Mouse (Mus musculus) embryo, embryonic 10 days (tissue): ENCODE results near the gene Poglut1.
A peak's percentile ranks its signal among the peaks of the same experiment; 100 is the strongest.

ENCODE experiments used
- DNase-seq: peaks from one replicate; pipeline ENCODE4 v3.0.0-alpha.2; 2015; ENCODE audit warnings: low spot score

Poglut1 gene

GRCm38 (mm10) chr16:38549479-38550396 lies at the start of gene Poglut1:
Gene Poglut1 (minus strand): TSS chr16:38550258.
- DNase-seq, result peak; percentile 86

GRCm38 (mm10) chr16:38598986-38599680 lies 49.1 kb upstream of the Poglut1 start:
- DNase-seq, result no peak

- no peak for DNase-seq
These were observed 46.6 kb upstream of the Poglut1 start for GRCm38 (mm10) chr16:38596651-38597050.

GRCm38 (mm10) chr16:38596099-38596498 lies 46.0 kb upstream of the Poglut1 start:
- DNase-seq, result no peak

GRCm38 (mm10) chr16:38594435-38594834 lies 44.4 kb upstream of the Poglut1 start:
- no peak for DNase-seq

GRCm38 (mm10) chr16:38592946-38593345 lies 42.9 kb upstream of the Poglut1 start:
- DNase-seq, result no peak

- DNase-seq, result no peak
These were observed 42.1 kb upstream of the Poglut1 start for GRCm38 (mm10) chr16:38592026-38592678.

GRCm38 (mm10) chr16:38591506-38591905 lies 41.4 kb upstream of the Poglut1 start:
- DNase-seq, result no peak

- DNase-seq, result no peak
These were observed 37.5 kb upstream of the Poglut1 start for GRCm38 (mm10) chr16:38587572-38587971.

- no peak for DNase-seq
These were observed 37.1 kb upstream of the Poglut1 start for GRCm38 (mm10) chr16:38587163-38587562.

GRCm38 (mm10) chr16:38585186-38585585 lies 35.1 kb upstream of the Poglut1 start:
- DNase-seq, result no peak

GRCm38 (mm10) chr16:38584761-38585160 lies 34.7 kb upstream of the Poglut1 start:
- no peak for DNase-seq

GRCm38 (mm10) chr16:38571481-38571880 lies 21.4 kb upstream of the Poglut1 start:
- no peak for DNase-seq

- DNase-seq, result no peak
These were observed 18.1 kb upstream of the Poglut1 start for GRCm38 (mm10) chr16:38568192-38568591.

GRCm38 (mm10) chr16:38563516-38563915 lies 13.5 kb upstream of the Poglut1 start:
- DNase-seq, result no peak

GRCm38 (mm10) chr16:38562968-38563327 lies 12.9 kb upstream of the Poglut1 start:
- peak; percentile 31 for DNase-seq

GRCm38 (mm10) chr16:38562131-38562967 lies 12.3 kb upstream of the Poglut1 start:
- peak; percentile 99 for DNase-seq

- no peak for DNase-seq
These were observed 8.2 kb upstream of the Poglut1 start, which contains the start of gene Tmem39a for GRCm38 (mm10) chr16:38558221-38558748. Gene Tmem39a (plus strand): TSS chr16:38558698.

GRCm38 (mm10) chr16:38555988-38556387 lies 5.9 kb upstream of the Poglut1 start:
- DNase-seq, result no peak

GRCm38 (mm10) chr16:38548000-38548399 lies 2.1 kb downstream of the Poglut1 start:
- DNase-seq, result no peak

- DNase-seq, result no peak
These were observed 11.2 kb downstream of the Poglut1 start for GRCm38 (mm10) chr16:38538716-38539380.
